Mouse (Mus musculus): ENCODE results near the gene Sun5. TPM values are rescaled to one million over a fixed set of nuclear protein-coding genes. Genes with fewer than 3 reads are reported as not detected.

The Sun5 gene
- not detected for total RNA-seq (2021)
- long read RNA-seq, experiment 1: 0 reads
- long read RNA-seq, experiment 2: 0 reads

DNA sequence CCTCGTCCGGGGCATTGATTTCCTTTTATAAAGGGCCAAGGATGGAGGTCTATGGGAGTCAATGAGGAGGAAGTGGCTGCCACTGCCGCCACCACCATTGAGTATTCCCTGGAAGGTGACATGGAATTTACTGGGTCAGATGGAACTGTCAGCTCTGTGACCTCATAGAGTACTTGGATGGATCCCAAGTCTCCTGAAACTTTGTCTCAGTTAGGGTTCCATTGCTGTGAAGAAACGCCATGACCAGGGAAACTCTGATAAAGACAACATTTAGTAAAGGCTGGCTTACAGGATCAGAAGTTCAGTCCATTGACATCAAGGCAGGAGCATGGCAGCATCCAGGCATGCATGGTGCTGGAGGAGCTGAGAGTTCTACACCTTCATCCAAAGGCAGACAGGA, at the start of gene Sun5:
Sun5 (minus strand) TSS at position 101 of the 400 bp plus-strand sequence.
- Histone ChIP-seq H3K4me3 (no peak within 1 kb of the TSS), H3K27ac (no peak within 1 kb of the TSS)
- DNase-seq (ENCODE audit: low spot score in 2 of 2): no peak
- no peak for TF ChIP-seq CTCF (conservative IDR thresholded peaks at IDR 0.05)

DNA sequence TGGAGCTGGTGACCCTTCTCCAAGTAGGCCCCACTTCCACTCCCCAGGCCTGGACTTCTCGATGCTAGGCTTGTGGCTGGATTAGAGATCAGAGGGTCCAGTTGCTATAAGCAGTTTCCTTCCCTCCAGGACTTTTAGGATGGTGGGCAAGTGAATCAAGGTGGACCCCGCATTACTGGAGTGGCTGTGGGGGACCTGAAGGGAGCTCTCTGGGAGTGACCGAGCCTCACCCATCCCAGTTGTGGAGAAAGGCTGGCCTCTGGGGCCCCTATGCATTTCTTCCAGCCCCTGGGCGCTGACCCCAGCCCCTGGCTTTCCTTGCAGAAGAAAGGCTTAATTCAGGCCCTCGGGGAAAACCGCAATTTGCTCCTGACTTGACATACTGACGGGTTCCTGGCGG, 47.0 kb upstream of the Sun5 start, which contains the start of gene Bpifb3:
Bpifb3 (plus strand) TSS at position 301 of the 400 bp plus-strand sequence.
- H3K4me3 ChIP-seq: no peak within 1 kb of the TSS
- DNase-seq (ENCODE audit: low spot score in 2 of 2): no peak
- TF ChIP-seq CTCF (conservative IDR thresholded peaks at IDR 0.05): no peak
- no peak within 1 kb of the TSS for H3K27ac ChIP-seq

DNA sequence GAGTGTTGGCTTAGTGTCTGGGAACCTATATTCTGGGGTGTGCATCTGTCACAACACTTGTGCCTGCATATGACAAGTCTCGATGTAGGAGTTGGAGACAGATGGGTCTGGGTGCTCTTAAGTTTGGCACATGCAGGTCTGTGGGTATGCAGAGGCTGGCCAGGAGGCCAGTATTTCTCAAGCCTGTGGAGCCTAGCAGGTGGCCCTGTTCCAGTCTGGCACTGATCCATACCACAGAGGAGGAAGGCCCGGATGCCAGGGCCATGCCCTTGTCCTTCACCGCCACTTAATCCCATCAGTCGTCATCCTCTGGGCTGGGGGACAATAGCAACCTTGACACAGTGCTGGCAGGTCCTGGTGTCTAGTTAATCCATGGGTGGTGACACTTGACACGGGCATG, 43.3 kb upstream of the Sun5 start:
- DNase-seq (ENCODE audit: low spot score in 2 of 2): peak in 1 of 2 experiments; percentile 26
- TF ChIP-seq CTCF (conservative IDR thresholded peaks at IDR 0.05): no peak
- Histone ChIP-seq H3K27ac (no peak overlapping the region), H3K4me3 (no peak overlapping the region)

- no peak for DNase-seq (ENCODE audit: low spot score in 2 of 2)
- no peak for TF ChIP-seq CTCF (conservative IDR thresholded peaks at IDR 0.05)
- no peak overlapping the region for H3K4me3 ChIP-seq
- no peak overlapping the region for H3K27ac ChIP-seq
Measured at GRCm38 (mm10) chr2:153906626-153907025, 35.7 kb upstream of the Sun5 start.

DNA sequence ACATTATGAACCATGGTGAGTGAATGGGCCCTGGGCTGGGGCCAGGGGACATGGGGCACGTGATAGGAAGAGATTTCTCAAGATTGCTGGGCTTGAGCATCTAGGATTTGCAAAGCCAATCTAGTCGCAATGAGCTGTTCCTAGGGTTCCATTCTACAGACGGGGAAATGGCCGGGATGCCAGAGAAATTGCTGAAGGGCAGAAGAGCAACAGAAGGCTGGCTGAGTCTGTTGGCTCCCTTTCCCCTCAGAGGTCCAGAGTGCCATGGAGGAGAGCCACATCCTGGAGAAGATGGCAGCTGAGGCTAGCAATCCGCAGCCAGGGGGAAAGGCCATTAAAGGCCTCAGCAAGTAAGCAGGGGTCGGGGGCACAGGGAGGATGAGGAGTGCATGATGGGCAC, 31.8 kb upstream of the Sun5 start:
- H3K4me3 ChIP-seq: no peak overlapping the region
- TF ChIP-seq CTCF (conservative IDR thresholded peaks at IDR 0.05): no peak
- no peak for DNase-seq (ENCODE audit: low spot score in 2 of 2)
- H3K27ac ChIP-seq: no peak overlapping the region

GRCm38 (mm10) chr2:153900088-153900487, 29.2 kb upstream of the Sun5 start, which contains the start of gene Bpifb6:
Gene Bpifb6, plus strand, starts transcription at chr2:153900388.
- Histone ChIP-seq H3K27ac (no peak within 1 kb of the TSS), H3K4me3 (no peak within 1 kb of the TSS)
- no peak for DNase-seq (ENCODE audit: low spot score in 2 of 2)
- TF ChIP-seq CTCF (conservative IDR thresholded peaks at IDR 0.05): no peak

DNA sequence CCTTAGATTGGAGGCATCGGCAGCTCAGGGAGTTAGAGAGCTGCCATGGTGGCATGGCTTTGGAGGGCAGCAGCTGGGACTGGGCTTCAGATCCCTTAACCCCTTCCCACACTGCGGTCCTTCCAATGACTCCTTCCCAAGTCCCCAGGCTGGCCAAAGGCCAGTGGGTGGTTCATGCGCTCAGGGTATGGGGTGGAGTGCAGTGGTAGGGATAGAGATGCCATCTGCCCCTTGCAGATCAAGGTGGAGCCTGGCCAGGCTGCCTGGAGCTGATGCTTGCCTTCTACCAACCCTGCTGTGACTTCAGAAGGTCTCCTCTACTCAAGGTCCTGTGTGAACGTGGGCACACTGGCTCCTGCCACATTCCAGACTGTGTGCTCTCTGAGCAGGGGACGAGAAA, 28.2 kb upstream of the Sun5 start:
- H3K4me3 ChIP-seq: no peak overlapping the region
- no peak overlapping the region for H3K27ac ChIP-seq
- TF ChIP-seq CTCF (conservative IDR thresholded peaks at IDR 0.05): no peak
- DNase-seq (ENCODE audit: low spot score in 2 of 2): no peak

DNA sequence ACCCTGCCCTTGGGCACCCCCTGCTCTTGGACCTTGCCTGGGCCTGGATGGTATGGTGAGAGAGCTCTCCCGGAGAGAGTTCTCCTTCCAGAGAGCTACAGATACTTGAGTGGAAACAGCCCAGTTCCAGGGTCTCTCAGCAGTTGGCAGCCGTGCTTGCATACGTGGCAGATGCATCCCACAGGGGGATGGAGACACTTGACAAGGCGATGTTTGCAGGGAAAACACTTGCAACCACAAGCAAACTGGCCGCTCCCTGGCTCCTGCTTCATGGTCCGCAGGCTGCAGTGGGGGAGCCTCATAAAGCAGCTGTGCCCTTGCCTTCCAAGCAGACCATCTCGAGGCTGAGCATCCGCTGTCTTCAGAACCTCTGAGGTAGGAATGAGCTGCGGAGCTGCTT, 3.9 kb upstream of the Sun5 start, which contains the start of gene Bpifb2:
Bpifb2 (plus strand) TSS at position 301 of the 400 bp plus-strand sequence.
- no peak for TF ChIP-seq CTCF (conservative IDR thresholded peaks at IDR 0.05)
- no peak within 1 kb of the TSS for H3K27ac ChIP-seq
- DNase-seq (ENCODE audit: low spot score in 2 of 2): no peak
- no peak within 1 kb of the TSS for H3K4me3 ChIP-seq

GRCm38 (mm10) chr2:153861960-153862359, 8.9 kb downstream of the Sun5 start:
- no peak overlapping the region for H3K4me3 ChIP-seq
- H3K27ac ChIP-seq: no peak overlapping the region
- TF ChIP-seq CTCF (conservative IDR thresholded peaks at IDR 0.05): no peak
- no peak for DNase-seq (ENCODE audit: low spot score in 2 of 2)

GRCm38 (mm10) chr2:153860715-153861114, 10.2 kb downstream of the Sun5 start:
- no peak overlapping the region for H3K27ac ChIP-seq
- DNase-seq (ENCODE audit: low spot score in 2 of 2): no peak
- H3K4me3 ChIP-seq: no peak overlapping the region
- no peak for TF ChIP-seq CTCF (conservative IDR thresholded peaks at IDR 0.05)

GRCm38 (mm10) chr2:153860315-153860714, 10.6 kb downstream of the Sun5 start:
- DNase-seq (ENCODE audit: low spot score in 2 of 2): no peak
- no peak for TF ChIP-seq CTCF (conservative IDR thresholded peaks at IDR 0.05)
- no peak overlapping the region for H3K27ac ChIP-seq

GRCm38 (mm10) chr2:153859581-153859980, 11.3 kb downstream of the Sun5 start:
- TF ChIP-seq CTCF (conservative IDR thresholded peaks at IDR 0.05): no peak
- no peak overlapping the region for H3K4me3 ChIP-seq
- no peak for DNase-seq (ENCODE audit: low spot score in 2 of 2)
- H3K27ac ChIP-seq: no peak overlapping the region

More at GRCm38 (mm10) chr2:153860315-153860714, 10.6 kb downstream of the Sun5 start:
- no peak overlapping the region for H3K4me3 ChIP-seq

GRCm38 (mm10) chr2:153853544-153853943, 17.3 kb downstream of the Sun5 start:
- no peak for DNase-seq (ENCODE audit: low spot score in 2 of 2)
- Histone ChIP-seq H3K4me3 (no peak overlapping the region), H3K27ac (no peak overlapping the region)
- TF ChIP-seq CTCF (conservative IDR thresholded peaks at IDR 0.05): no peak

DNA sequence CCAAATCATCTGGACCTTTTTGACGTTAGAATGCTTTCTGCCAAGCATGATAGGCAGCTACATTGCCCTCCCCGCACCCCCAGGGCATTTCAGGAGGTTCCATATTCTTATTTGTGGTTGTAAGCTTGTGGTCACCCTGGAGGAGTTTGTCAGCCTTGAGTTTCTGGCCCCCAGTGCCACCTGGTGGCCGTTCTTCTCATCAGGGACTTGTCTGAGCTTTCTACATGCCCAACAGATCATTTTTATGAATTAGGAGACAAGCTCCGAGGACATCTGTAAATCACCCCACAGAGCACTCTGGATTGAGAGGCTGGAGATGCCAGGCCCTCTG, 19.9 kb downstream of the Sun5 start:
- no peak overlapping the region for H3K4me3 ChIP-seq
- peak; percentile 78 for TF ChIP-seq CTCF (conservative IDR thresholded peaks at IDR 0.05)
- peak; percentile 42 to 67 for DNase-seq (ENCODE audit: low spot score in 2 of 2)

More for the DNA sequence above, 19.9 kb downstream of the Sun5 start:
- no peak overlapping the region for H3K27ac ChIP-seq

All from layer of hippocampus, adult 2 months (tissue).